Mouse (Mus musculus): ENCODE data around the gene Pi4ka.

Gene Pi4ka

DNA sequence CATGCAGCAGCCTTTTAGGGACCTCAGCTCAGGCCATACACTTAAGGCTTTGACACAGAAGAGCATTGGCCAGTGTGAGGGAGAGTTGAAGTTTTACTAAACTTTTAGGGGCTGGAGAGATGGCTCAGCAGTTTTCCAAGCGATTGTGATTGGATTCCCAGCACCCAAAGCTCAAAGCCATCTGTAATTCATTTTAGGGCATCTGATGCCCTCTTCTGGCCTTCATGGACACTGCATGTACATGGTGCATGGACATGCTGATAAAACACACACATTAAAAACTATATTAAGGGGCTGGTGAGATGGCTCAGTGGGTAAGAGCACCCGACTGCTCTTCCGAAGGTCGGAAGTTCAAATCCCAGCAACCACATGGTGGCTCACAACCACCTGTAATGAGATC is 135.0 kb downstream of the Pi4ka start:
- DNase-seq = peak; percentile 72

GRCm38 (mm10) chr16:17269872-17270271 is 136.2 kb downstream of the Pi4ka start:
- DNase-seq = no peak

DNA sequence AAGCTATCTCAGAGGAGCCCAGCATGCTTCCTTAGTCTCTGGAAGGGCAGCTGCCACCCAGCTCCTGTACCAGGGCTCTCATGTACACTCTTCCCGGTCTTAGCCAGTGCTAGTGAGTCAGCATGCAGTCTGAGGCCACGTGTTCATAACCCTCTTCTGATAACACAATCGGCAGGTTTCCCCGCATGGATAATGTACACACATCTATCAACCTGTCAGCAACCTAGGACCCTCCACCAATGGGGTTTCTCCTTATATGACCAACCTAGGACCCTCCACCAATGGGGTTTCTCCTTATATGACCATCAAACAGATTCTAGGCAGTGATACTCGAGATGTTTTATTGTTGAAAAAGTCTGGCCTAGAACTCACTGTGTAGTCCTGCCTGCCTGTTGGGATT is 138.2 kb downstream of the Pi4ka start:
- DNase-seq = no peak

GRCm38 (mm10) chr16:17266113-17266512 is 140.0 kb downstream of the Pi4ka start:
- DNase-seq = no peak

GRCm38 (mm10) chr16:17261341-17261740 is 144.8 kb downstream of the Pi4ka start:
- no peak for DNase-seq

GRCm38 (mm10) chr16:17258917-17259316 is 147.2 kb downstream of the Pi4ka start:
- DNase-seq = no peak

- DNase-seq = peak; percentile 32
Measured at GRCm38 (mm10) chr16:17257359-17257821, 148.7 kb downstream of the Pi4ka start.

DNA sequence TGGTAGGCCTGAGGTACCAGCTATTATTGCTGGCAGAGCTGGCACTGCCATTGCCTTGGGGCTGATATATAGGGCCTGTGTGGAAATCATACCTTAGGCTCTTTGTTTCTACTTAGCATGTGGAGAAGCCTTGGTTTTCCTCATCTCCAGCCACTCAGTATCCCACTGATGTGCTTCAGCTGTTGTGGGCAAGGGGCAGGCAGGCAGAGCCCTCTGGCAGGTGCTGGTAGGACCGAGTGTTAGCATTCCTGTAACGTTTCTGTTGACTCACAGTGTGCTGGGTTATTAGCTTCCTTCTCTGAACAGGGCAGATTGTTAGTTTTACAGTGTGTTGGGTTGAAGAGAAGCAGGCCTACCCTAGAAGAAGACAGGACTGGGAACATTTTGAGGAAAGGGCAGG is 150.8 kb downstream of the Pi4ka start:
- DNase-seq = no peak

- DNase-seq = peak; percentile 33
Measured at GRCm38 (mm10) chr16:17254005-17254597, 152.0 kb downstream of the Pi4ka start.

DNA sequence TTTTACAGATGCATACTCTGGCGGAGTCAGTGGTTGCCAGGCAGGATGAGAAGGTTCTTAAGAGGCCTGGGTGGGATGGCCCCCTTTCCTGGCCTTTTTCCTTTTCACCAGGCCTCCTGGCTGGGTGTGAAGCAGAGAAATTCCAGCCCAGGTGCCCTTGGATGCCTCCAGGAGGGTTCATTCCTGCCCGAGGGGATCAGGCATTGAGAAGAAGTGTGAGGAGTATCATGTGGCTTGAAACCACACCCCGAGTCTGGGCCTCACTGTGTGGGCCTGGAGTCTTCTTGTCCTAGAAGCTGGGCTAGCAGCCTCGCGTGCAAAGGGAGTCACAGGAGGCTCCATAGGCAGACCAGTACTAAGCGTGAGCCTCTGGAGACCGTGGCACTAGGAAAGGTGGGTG is 153.3 kb downstream of the Pi4ka start:
- DNase-seq = no peak

DNA sequence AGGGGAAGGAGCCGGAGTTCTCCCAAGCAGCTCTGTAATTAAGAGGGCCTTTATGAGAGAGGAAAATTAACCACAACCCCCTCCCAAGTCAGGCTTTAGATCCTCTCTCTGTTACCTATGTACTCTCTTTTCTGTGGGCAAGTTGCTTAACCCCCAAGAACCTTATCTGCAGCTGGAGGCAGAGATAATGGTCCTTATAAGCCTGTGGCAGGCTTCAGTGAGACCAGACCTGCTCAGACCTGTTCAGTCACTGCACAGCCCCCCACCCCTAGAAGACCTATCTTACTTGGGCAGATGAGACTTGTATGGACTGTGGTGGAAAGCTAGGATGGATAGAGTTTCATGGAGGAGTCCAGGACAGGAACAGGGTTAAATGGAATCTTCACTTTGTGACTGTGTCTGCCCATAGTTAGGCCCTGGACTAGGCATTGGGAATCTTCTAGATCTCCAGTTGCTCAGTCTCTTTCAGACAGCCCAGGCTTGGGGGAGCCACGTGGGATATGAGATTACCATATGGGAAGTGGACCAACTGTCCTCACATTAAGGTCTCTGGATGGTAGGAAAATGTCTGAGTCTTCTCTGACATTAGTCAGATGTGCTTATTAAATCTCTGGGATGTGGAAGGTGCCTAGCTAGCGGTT is 153.9 kb downstream of the Pi4ka start:
- DNase-seq = no peak

- peak; percentile 97 for DNase-seq
Measured at GRCm38 (mm10) chr16:17251539-17251938, 154.6 kb downstream of the Pi4ka start.

- DNase-seq = no peak
Measured at GRCm38 (mm10) chr16:17249135-17249534, 157.0 kb downstream of the Pi4ka start.

DNA sequence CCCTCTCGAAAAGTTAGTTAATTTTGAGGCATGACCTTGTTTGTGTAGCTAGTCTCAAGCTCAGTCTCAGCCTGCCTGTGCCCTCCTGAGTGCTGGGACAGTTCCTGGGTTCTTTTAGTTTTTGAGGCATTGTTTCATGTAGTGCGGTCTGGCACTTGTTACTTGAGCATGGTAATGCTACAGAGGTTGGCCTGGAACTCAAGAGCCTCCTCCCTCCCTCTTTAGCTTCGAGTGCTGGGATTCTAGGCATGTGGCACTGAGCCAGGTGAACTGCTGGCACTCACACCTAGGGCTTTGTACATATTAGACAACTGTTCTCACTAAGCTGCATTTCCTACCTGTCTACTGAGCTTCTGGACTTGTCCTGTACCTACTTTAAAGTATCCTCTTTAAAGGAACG is 158.4 kb downstream of the Pi4ka start:
- peak; percentile 76 for DNase-seq

GRCm38 (mm10) chr16:17244996-17245395 is 161.1 kb downstream of the Pi4ka start:
- DNase-seq = no peak

DNA sequence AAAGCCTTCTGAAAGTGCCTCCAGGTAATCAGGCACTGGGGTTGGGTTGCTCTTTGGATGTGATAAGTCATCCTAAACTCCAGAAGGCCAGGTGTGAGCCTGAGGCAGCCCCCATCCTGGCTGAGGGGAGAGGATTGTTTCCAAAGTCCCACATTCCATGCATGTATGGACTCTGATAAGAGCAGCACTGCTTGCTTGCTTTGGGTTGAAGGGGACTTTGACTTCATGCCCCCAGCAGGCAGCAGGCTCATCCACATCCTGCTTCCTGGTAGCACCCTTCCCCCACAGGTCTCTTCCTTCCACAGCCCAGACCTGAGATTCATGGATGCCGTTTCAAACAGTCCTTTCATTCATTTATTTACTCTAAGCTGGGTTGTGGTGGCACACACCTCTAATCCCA is 162.4 kb downstream of the Pi4ka start:
- DNase-seq = no peak

- no peak for DNase-seq
Measured at GRCm38 (mm10) chr16:17239409-17239808, 166.7 kb downstream of the Pi4ka start.

- no peak for DNase-seq
Measured at GRCm38 (mm10) chr16:17237634-17238033, 168.5 kb downstream of the Pi4ka start.

DNA sequence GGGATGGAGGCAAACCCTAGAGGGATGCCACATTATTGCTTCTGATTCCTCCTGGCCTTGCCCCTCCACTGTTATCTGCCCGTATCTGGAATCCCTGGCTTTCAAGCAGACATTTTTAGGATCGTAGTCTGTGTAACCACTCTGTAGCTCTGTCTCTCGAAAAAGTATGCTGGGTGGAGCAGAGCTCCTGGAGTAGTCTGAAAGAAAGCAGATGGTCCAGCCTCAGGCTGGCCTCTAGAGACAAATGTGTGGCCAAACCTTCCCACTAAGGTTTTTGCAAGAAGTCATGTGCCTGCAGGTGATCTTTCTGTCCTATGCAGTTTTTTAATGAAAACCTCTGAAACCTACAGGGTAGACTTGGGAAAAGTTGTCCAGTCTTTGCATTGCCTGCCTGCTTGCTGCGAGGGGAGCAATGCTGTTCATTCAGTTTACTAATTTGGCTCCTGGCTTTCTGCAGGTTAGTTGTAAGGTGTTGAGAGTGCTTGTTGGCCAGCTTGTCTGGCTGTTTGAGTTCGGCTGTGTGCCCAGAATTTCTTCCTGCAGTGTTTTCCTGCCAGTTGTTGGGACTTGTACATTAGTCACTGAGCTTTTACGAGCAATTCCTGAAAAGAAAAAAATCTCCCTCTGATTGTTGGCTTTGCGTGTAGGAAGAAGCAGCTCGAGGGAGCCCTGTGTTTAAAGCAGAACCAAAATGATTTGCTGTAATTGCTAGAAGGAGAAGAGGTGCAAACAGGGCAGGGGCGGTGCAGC is 171.0 kb downstream of the Pi4ka start:
- peak; percentile 61 for DNase-seq

GRCm38 (mm10) chr16:17234499-17234895 is 171.6 kb downstream of the Pi4ka start:
- DNase-seq = no peak

DNA sequence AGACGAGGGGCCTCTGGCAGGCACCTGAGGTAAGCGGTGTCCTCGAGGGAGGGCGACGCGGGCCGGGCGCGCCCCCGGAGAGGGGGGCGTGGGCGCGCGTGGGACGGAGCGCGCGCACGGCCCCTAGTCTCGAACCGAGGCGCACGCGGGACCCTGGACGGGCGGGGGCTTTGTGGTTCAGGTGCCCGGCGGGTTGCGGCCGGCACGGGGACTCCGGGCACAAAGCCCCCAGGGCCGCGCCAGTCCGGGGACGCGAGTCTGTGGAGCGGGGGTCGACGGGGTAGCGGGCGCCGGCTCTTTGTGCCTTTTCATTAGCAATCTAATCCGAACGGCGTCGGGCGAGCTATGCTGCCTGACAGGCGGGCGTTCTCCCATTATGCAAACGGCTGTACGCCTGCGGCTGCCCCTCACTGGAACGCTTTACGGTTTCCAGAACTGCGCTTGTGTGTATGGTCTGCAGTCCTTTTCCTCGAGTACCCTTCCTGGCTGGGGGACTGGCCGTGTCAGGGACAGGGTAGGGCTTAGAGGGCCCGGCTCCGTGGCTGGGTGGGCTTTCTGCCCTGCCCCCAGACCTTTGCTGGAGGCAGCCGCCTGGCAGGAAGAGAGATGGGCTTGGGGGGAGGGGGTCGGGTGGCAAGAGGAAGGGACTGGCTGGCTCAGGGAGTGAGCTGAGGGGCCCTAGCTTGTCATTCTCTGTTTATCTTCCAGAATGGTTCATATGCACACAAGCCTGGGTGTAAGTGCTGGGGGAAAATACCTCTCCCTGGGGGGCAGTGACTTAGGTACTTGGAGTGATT is 172.2 kb downstream of the Pi4ka start:
- DNase-seq = peak; percentile 38

GRCm38 (mm10) chr16:17232794-17233701 is 173.1 kb downstream of the Pi4ka start, which contains the start of gene Hic2:
Hic2 (plus strand) TSS chr16:17233572.
- DNase-seq = peak; percentile 97
